Mouse (Mus musculus) testis, adult 2 months (tissue): Measurements from ENCODE around the gene Dot1l. TPM values are rescaled to one million over a fixed set of nuclear protein-coding genes. Genes with fewer than 3 reads are reported as not detected.

Experiments
- H3K27ac ChIP-seq: fragments of 200-500 bp; 2 replicates; pipeline ENCODE4 v1.5.1; 2012; ENCODE audit warnings: low read depth, low read length; ENCODE audit not compliant: control insufficient read depth, insufficient read depth
- H3K27me3 ChIP-seq: fragments of 200-500 bp; 2 replicates; pipeline ENCODE4 v1.6.1; 2012; ENCODE audit warnings: mild to moderate bottlenecking, low read length, moderate library complexity; ENCODE audit not compliant: control insufficient read depth, insufficient read depth
- H3K36me3 ChIP-seq: fragments of 200-500 bp; 2 replicates; pipeline ENCODE4 v1.6.1; 2012; ENCODE audit warnings: mild to moderate bottlenecking, low read length; ENCODE audit not compliant: control insufficient read depth, insufficient read depth
- H3K4me1 ChIP-seq: fragments of 200-500 bp; 2 replicates; pipeline ENCODE4 v1.6.1; 2012; ENCODE audit warnings: low read length; ENCODE audit not compliant: control insufficient read depth, insufficient read depth
- H3K4me3 ChIP-seq: fragments of 200-500 bp; 2 replicates; pipeline ENCODE4 v1.5.1; 2012; ENCODE audit warnings: low read depth, mild to moderate bottlenecking, low read length, moderate library complexity, mixed read lengths; ENCODE audit not compliant: control insufficient read depth
- CTCF ChIP-seq: fragments of 200-500 bp; IDR thresholded peaks from 2 replicates; pipeline ENCODE4 v1.5.1; 2012; ENCODE audit warnings: low read depth, mild to moderate bottlenecking, inconsistent platforms, low read length, moderate library complexity; ENCODE audit not compliant: control insufficient read depth, insufficient read depth, insufficient replicate concordance
- POLR2A ChIP-seq: fragments of 200-500 bp; IDR thresholded peaks from 2 replicates; pipeline ENCODE4 v1.6.1; 2012; ENCODE audit warnings: low read depth, mild to moderate bottlenecking, inconsistent platforms, low read length, moderate library complexity; ENCODE audit not compliant: control insufficient read depth
- polyA plus RNA-seq: library from polyadenylated mRNA; depleted of rRNA; stranded (reverse); fragments of >200 nt; gene quantifications from 2 replicates; pipeline ENCODE4 v1.2.3, GENCODE M21; 2012; rRNA removed

The Dot1l gene
- 168 and 189 TPM in 2 replicates for polyA plus RNA-seq

DNA sequence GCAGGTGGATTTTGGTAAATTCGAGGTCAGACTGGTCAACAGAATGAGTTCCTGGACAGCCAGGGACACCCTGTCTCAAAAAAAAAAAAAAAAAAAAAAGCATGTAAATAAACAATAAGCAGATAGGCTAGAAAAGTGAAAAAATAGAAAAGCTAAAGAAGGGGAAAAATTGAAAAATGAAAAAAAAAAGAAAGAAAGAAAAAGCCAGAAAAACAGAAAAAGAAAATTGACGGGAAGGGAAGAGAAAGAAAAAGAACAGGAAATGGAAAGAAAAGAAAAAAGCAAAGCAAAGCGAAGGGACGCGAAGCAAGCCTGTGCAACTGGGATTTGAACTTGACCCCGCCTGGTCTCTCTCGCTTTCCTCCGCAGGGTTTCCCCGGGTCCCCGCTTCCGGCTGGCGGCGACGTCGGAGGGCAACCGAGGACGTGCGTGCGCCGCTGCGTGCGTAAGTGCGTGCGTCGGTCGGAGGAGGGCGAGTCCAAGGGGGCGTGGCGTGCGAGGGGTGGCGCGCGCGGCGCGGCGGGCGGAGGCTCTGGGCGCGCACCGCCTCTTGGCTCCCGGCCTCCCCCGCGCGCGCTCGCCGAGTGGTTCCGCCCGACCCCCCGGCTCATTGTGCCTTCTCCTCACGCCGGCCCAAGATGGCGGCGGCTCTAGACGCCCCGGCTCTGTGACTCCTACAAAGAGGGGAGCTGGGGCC is at the start of gene Dot1l:
Gene Dot1l (plus strand): TSS at position 613 of the 697 bp plus-strand sequence.
- H3K27me3 ChIP-seq = no peaks in the 10 kb centered on the region
- peak; percentile 79 for TF ChIP-seq POLR2A
- TF ChIP-seq CTCF = no peak
- peak within 1 kb of the TSS; percentile 91 for H3K4me3 ChIP-seq
- peaks cover 41% of the 10 kb centered on the region for H3K4me1 ChIP-seq
- H3K36me3 ChIP-seq = no peaks in the 10 kb centered on the region
- H3K27ac ChIP-seq = peak within 1 kb of the TSS; percentile 94

DNA sequence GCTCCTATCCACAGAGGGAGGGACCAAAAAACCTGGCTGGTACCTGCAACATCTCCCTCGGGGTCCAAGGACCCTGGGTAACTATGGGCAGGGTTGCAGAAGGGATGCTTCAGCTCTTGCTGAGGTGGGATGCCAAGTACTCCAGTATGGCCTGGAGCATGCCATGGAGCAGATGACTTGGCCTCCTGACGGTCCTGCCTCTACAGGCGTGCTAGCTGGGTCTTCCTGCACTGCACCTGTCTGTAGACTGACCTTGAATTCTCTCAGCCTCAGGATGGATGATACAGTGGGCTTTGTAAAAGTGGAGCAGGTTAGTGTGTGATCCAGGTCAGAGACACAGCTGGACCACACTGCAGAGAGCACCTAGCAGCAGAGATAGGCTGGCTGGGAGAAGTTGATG is 49.5 kb upstream of the Dot1l start:
- TF ChIP-seq CTCF (no peak), POLR2A (no peak)
- Histone ChIP-seq H3K27me3 (no peaks in the 10 kb centered on the region), H3K4me1 (peaks cover 12% of the 10 kb centered on the region), H3K36me3 (peaks cover 5% of the 10 kb centered on the region), H3K27ac (no peak overlapping the region), H3K4me3 (no peak overlapping the region)

DNA sequence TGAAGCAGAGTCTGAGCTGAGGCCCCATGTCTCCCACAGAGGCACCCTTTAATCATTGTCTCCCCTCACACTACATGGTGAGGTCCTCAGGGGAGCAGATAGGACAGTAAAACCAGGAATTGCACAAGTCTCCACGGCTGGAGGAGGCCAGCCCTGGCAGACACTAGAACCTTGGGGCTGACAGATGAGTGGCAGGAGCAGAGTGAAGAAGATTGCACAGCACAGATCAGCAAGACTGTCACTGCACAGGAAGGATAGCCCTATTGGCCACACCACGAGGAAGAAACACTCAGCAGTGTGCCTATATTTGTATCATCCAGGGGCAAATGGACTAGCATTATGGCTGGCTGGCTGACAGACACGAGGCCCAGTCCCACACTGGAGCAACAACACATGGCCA is 44.2 kb upstream of the Dot1l start:
- H3K27me3 ChIP-seq = no peaks in the 10 kb centered on the region
- peaks cover 7% of the 10 kb centered on the region for H3K36me3 ChIP-seq
- no peak overlapping the region for H3K27ac ChIP-seq
- no peaks in the 10 kb centered on the region; the same call in 1 of the 2 replicates for H3K4me1 ChIP-seq
- no peak overlapping the region for H3K4me3 ChIP-seq
- TF ChIP-seq POLR2A = no peak
- TF ChIP-seq CTCF = no peak

DNA sequence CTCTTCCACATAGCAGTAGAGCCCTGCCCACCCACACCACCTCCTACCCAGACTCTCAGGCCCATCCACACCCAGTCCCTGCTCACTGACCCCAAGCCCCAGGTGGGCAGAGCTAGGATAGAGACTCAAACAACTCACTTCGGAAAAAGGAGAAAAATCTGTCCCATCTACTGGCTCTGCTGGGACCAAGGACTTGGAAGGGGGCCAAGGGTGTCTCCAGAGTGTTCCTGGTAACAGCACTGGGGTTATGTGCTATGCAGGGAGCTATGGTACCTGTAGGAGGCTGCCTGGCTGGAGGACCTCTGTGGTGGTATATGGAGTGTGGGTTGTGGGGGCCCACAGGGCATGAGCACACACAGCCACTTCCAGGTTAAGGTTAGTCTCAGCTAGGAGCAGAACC is 37.7 kb upstream of the Dot1l start:
- peaks cover 2% of the 10 kb centered on the region; the same call in 1 of the 2 replicates for H3K36me3 ChIP-seq

DNA sequence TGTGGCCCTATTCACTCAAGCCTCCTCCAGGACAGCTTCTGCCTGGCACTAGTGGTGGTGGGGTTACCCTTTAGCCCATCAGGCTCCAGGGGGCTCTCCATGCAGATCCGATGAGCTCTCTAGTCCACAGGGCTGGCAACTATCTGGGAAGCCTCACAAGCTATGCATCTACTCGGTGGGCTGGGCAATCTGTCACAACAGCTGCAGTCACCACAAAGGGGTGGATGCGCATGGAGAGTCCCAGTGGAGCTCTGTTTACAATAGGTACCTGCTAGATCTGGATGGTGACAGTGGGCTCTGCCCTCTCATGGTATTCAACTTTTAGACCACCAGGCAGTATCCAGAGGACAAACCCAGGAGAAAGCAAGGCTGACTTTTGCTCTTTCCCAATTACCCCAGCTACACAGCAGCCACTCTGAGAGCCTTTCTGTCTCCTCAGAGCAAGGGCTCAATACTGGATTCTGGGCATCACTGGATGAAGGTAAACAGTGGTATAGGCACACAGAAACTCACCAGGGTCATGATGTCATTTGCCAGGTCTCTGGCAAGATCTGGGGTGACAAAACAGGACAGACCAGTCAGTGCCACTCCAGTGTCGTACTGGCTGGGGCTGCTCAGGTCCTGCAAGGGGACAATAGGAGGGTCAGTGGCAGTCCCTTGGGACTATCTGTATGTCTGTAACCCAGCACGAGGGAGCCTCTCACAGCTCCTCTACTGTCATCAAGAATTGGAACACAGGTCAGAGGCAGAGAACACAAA is 27.5 kb upstream of the Dot1l start:
- Histone ChIP-seq H3K36me3 (peaks cover 3% of the 10 kb centered on the region), H3K27ac (no peak overlapping the region), H3K4me3 (no peak overlapping the region), H3K27me3 (no peaks in the 10 kb centered on the region), H3K4me1 (no peaks in the 10 kb centered on the region)
- TF ChIP-seq CTCF = no peak
- no peak for TF ChIP-seq POLR2A

More for the DNA sequence above, 37.7 kb upstream of the Dot1l start:
- Histone ChIP-seq H3K27ac (no peak overlapping the region), H3K27me3 (no peaks in the 10 kb centered on the region), H3K4me1 (no peaks in the 10 kb centered on the region), H3K4me3 (no peak overlapping the region)
- TF ChIP-seq CTCF (no peak), POLR2A (no peak)

DNA sequence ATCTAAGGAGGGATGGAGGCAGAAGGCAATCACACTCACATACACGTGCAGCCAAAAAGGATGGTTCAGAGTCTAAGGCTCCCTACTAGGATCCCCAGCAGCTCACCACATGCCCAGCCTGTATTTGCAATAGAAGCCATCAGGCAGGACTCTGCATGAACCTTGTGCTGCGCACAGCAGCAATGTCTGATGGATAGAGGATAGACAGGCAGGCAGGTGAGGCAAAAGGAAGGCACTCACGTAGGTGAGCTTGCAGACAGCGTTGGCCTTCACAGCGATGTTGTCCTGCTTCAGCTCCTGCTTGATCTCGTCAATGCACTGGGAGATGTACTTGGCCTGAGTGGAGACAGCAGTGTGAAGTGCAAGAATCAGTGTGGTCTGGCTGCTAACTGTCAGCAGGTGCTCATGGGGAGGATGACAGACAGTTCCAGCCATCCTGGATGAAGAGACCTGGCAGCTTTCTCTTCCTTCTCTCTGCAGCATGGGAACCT is 22.4 kb upstream of the Dot1l start:
- peaks cover 2% of the 10 kb centered on the region for H3K36me3 ChIP-seq
- no peak overlapping the region for H3K4me3 ChIP-seq
- H3K27me3 ChIP-seq = no peaks in the 10 kb centered on the region
- TF ChIP-seq CTCF = no peak
- TF ChIP-seq POLR2A = no peak
- H3K4me1 ChIP-seq = peaks cover 5% of the 10 kb centered on the region
- H3K27ac ChIP-seq = no peak overlapping the region

DNA sequence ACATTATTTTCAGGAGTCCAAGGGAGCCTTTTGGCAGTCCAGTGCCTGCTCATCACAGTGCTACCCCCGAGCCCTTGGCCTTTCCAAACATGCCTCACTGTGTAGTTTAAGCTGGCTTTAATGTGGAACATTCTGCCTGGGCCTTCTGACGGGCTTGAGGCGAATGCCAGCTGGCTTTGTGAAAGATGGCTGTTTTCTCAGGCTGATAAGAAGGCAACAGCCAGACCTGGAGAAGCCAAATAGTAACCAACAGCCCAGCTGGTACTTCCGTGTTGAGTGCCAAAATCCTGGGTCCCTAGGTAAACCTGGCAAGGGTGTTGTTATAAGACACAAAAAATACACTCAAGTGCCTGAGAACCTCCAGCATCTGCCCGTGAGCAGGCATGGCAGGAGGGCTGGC is 18.3 kb upstream of the Dot1l start:
- TF ChIP-seq POLR2A (no peak), CTCF (no peak)
- H3K4me1 ChIP-seq = peaks cover 8% of the 10 kb centered on the region
- no peaks in the 10 kb centered on the region for H3K27me3 ChIP-seq
- H3K27ac ChIP-seq = no peak overlapping the region
- H3K36me3 ChIP-seq = no peaks in the 10 kb centered on the region
- no peak overlapping the region for H3K4me3 ChIP-seq

DNA sequence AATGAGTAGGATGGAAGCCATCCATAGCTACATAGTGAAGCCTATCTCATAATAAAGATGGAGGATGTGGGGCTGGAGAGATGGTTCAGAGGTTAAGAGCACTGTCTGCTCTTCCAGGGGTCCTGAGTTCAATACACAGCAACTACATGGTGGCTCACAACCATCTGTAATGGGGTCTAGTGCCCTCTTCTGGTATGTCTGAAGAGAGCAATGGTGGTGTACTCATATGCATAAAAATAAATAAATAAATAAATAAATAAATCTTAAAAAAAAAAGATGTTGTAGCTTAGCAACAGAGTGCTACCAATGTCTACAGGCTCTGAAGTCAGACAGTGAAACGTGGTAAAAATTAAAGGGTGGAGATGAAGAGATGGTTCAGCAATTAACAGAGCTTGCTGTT is 16.3 kb upstream of the Dot1l start:
- H3K4me3 ChIP-seq = no peak overlapping the region
- H3K4me1 ChIP-seq = peaks cover 8% of the 10 kb centered on the region
- H3K27ac ChIP-seq = no peak overlapping the region
- no peaks in the 10 kb centered on the region for H3K36me3 ChIP-seq
- no peak for TF ChIP-seq CTCF
- TF ChIP-seq POLR2A = no peak
- no peaks in the 10 kb centered on the region for H3K27me3 ChIP-seq
